Mouse (Mus musculus): ENCODE results near the gene Ncam1.

DNA sequence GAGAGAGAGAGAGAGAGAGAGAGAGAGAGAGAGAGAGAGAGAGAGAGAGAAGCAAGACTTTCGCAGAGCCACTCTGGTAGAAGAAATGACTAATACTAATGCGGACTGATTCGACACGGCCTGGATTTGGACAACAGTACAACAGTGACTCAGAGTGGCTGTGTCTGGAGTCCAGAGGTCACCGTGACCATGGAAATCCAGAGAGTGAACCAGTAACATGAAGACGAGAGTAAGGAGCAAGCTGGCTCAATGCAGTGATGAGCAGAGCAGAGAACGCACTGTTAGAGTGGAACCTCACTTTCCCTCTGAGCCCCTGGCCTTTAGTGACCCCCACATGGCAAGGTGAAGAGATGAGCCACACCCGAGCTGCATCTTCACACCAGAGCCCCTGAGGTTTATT lies 28.9 kb upstream of the Ncam1 start:
- TF ChIP-seq POLR2A (IDR thresholded peaks at IDR 0.05; ENCODE audit: insufficient read depth, low read length) (no peak), CTCF (IDR thresholded peaks at IDR 0.05; ENCODE audit: low read depth, low read length) (no peak), EP300 (IDR thresholded peaks at IDR 0.05; ENCODE audit: insufficient read depth, low read depth, low read length) (no peak)
